Mouse (Mus musculus): ENCODE measurements at regions not wholly inside any gene's neighbourhood (a gene's known extent, or its start where the extent isn't known, plus 50 kb on each side); places are given as distances from the start of the nearest gene placed in this dataset.

GRCm38 (mm10) chr4:88939397-88939796 is 59.4 kb upstream of the Ifne start:
- TF ChIP-seq CTCF (IDR thresholded peaks at IDR 0.05; ENCODE audit: control insufficient read depth, insufficient read depth, low read length) (no peak), POLR2A (IDR thresholded peaks at IDR 0.05; ENCODE audit: borderline replicate concordance, control insufficient read depth, low read depth, low read length) (no peak)
